Mouse (Mus musculus) cerebellum, postnatal 36 days (tissue): ENCODE measurements around the gene Cdk6.
"Not testable (repeated sequence)": the region's sequence is repeated elsewhere in the genome, so short reads cannot be mapped to it uniquely, and the experiment has no call there.

ENCODE experiments used
- DNase-seq, 2 experiments: peaks; one replicate each; pipeline ENCODE4 v3.0.0; 2021 to 2022; ENCODE audit warnings: mixed read lengths in 2 of 2

Gene Cdk6

DNA sequence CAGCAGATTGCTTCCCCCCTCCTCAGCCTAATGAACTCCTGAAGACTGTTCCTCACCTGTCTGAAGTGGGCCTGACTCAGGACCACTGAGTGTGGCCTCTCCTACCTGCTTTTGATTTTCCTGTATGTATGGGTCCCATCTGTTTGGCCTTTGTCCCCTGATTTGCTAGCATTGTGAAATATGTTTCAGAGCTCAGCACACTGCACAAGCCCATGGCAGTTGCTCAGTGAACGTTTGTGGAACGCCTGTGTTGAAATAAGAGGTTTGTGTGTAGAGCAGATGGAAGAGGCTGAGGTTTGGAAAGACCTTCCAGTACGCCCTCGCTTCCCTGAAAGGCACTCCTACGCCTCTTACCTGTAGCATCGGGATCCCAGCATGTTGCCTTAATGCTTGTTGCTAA, 98.1 kb downstream of the Cdk6 start:
- not testable (repeated sequence) for DNase-seq

DNA sequence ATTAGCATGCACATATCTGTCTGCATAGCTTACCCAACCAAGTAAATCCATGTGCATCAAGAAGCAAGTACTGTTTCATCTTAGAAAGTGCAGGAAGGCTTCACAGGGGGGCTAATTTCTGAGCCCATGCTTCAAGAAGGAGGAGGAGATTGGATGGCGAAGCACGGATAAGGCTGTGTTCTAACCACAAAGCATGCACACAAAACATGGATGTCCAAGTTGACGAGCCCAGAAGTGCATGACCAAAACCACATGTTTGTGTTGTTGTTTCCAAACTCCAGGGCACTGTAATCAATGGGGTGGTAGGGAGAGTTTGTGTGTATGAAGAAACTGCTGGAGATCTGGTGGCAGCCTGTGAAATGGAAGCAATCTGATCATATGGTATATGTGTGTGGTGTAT, 101.2 kb downstream of the Cdk6 start:
- DNase-seq = not testable (repeated sequence)

DNA sequence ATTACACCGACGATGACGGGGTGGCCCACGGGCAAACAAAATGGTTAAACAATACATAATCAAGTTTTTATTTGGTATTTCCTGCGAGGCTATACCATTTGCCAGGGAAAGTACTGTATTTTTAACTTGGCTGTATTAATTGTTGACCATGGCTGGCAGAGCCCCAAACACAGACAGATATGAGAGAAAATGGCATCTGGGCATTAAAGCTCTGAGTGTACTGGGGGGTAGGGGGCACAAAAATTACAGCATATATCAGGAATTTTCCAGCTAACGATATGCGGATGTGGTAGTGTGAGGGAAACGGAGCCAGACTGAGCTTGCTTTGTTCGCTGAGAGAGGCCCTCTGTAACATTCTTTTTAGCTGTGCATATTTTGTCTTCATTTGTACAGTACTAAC, 109.9 kb downstream of the Cdk6 start:
- DNase-seq = not testable (repeated sequence)

DNA sequence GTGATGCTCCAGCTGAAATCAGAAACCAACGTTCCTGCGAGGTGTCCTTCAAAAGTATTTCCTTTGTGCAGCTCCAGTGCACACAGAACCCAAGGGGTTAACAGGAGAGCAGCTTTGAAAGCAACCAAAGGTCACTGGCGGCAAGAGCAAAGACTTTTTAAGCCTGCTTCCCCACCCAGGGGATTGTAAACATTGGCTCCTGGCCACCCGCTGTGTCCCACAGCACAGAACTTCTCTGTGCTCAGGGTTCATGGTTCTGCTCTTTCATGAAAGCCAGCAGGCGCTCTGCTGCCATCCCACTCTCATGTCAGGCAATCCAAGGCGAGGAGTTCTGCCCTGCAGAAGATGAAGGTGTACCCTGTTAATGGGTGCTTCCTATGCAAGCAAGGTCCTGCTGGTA, 112.7 kb downstream of the Cdk6 start:
- not testable (repeated sequence) for DNase-seq

DNA sequence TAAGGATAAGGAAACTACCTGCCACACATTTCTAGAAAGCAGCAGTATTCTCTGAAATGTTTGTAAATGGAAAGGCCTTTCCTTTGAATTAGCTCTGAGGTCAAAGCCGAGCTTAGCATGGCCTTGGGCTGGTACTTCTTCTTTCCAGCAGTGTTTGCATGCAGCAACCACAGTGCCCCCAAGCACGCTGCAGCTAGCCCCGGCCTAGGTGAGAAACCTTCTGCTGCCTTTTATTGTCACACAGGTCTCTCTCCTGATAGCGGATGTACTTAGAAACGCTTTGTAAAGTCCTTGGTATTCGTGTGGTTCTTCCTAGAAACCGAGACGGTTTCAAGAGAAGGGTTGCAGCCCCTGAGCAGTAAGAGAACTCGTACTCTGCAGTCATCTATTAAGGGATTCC, 119.6 kb downstream of the Cdk6 start:
- no peak for DNase-seq

DNA sequence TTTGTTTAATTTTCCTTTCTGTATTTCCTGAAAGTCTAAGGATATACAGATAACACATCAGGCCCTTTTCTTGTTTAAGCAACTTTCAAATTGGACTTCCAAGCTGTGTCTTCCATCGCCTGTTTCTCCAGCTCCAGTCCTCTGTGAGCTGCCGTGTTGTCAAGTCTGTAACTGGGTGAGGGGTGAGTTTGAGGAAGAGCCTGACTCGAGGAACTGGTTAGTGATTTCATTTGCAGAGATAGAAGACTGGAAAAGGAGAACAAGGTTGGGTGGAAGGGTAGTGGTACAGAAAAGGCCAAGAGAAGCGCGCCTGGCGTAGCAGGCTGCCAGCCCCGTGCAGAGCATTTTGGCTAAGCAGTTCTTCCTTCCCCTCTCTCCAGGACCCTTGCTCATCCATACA, 120.1 kb downstream of the Cdk6 start:
- DNase-seq = no peak

DNA sequence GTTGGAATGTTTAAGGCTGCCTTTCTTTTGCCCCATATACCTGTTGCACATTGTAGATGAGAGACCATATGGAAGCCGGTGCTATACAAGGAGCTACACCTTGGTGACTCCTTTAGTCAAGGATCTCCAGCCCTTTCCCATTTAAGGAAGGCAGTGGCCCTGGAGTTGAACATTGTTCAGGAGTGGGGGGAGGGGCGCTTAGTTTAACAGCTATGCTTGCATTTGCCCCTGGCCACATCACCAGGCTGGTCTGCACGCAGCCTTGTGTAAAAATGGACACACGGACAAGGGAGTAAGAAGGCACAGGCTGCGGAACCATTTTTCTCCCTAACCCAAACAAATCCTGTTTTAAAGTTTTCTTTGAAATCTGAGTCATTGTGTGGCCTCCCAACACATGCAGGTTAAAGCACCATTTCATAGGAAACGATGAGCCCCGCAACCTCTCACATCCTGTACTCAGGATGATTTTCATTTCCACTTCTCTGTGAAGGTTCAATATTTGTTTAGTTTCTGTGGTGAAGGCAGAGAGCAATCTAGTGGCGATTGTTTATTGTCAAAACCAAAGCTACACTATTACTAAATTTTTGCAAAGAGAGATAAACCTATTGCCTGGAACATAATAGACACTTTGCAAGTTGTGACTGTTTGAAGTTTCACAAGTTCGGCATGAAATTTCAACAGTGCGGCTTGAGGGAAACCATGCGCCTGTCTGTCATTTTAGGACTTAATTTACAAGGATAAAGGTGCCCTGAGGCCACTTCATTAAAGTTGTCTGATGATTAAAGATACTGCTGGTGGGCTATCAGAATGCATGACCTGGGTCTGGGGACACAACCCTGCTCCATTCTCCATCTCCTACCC, 121.8 kb downstream of the Cdk6 start:
- no peak for DNase-seq

DNA sequence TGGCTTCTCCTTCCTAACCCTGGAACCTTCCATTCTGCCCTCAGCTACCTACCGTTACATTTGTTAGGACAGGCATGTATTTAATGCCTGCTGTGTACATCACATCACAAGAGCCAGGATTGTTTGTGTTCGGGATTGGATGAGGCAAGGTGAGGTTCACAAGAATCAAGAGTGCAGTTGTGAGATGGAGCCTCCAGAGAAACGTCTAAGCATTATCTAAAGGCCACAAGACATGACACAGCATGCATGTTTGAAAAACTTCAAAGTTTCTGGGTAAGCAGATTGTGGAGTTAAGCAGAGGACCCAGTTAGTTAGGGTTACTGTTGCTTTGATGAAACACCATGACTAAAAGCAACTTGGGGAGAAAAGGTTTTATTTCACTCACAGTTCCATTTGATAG, 122.5 kb downstream of the Cdk6 start:
- DNase-seq = no peak

DNA sequence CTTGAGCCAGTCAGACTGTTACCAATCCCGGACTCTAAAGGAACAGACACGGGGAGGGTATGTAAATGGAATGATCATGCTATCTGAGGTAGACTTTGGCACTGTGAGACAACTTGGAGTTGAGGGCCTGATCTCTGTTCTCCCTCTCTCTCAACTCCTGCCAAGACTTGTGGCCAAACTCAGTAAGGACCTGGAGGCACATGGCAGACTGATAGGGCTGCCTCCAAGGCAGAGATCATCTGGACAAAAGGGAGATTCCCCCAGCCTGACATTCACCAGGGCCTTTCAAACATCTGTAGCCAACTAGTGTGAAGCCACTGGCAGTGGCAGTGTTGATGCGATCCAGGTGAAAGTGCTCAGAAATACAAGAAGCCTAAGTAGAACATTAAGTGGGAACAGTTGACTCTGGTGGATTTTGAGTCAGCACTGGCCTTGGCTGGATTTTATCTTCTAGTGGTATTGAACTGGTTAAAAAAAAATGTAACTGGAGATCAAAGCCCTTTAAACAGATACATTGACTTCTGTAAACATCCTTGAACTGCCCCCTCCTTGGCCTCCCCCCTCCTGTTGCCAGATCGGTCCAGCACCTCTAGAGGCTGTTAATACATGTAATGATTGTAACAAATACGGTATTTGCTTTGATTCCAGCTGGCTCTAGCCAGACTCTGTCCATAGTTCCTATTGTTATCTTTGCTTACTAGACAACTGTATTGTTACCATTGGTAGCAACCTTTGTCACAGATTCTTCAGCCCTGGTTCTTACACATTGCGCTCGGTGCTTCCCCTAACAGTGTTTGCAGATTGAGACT, 125.0 kb downstream of the Cdk6 start:
- DNase-seq = no peak

DNA sequence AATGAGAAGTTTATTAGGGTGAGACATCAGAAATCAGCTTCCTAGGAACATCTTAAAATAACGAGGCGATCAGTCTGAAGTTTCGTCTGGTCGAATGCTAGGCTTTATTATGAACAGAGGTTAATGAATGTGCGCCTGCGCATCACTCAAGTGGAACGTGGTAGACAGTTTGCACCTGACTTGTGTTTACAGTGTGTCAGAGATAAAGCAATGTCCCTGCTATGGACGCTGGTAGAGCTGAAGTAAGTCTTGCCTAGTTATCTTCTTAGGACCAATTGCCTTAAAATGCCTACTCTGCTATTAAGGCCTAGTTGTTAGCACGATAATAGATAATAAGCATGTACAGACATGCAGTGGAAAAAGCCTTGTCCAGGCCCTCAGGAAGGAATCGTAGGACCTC, 129.6 kb downstream of the Cdk6 start:
- no peak for DNase-seq

DNA sequence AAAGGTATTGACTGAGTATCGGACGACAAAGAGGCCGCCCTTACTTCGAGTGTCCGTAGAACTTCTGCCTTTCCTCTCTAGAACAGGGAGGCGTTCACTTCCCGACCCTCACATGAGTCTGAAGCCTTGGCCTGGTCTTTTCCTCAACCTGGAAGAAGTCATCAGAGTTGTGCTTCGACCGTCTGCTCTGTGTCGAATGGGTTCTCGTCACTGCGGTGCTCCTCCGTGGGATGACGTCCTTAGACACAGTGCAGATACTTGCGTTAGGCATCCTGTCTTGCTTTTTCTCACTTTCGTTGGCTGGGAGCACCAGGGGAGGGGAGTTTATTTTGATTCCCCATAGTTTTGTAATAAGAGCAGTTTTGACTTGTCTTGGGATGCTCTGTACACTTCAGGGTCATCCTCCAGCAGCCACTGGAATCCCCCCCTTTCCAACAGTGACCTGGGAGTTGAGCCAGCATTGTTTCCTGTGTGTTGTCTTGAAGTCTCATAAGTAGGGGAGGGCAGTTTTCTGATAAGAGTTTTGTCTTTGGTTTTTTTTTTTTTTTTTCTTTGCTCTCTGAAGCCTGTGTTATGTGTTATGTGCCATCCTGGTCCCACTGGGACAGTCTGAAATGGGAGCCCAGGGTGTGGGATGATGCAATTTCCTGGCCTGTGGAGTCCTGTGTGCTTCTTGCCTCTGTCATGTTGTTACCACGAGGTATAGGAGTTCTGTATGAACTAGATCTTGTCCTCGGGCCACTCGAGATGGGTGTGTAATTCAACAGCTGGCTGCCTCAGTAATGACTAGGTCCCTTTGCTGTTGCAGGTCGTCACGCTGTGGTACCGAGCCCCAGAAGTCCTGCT, 131.2 kb downstream of the Cdk6 start:
- DNase-seq = no peak

DNA sequence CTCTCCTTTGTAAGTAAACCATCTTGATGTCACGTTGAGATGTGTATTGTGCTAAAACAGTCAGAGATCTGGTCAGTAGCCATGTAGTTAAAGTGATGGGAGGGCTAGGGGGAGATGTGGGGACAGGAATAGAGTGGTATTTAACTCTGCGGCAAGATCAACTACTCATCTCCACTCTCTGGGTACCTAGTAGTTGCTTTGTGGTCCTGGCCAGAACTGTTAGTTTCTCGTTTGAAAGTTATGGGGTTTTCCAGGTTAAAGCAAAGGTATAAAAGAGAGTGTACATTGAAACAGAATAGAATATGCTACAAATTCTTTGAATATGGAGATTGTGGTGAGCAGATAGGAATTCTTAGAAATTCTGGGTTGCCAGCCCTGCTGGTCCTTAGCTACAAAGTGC, 136.4 kb downstream of the Cdk6 start:
- DNase-seq = no peak

DNA sequence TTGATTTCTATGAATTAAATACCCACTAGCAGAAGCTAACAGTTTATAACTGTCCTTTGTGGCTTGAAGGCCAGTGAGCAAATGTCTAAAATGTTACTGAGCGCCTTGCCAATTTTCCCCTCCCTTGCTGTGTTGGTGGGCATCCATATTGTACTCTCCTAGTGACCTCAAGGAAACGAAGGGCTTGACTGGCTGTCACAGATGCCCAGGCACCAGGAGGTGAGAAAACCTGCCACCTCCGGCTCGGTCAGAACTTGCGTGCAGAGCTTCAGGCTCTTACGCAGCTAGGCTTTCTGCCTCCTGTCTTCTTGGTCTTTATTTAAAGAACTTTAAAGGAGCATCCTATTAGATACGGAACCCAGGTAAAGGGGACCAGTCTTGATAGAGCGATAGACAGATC, 136.9 kb downstream of the Cdk6 start:
- DNase-seq = no peak

DNA sequence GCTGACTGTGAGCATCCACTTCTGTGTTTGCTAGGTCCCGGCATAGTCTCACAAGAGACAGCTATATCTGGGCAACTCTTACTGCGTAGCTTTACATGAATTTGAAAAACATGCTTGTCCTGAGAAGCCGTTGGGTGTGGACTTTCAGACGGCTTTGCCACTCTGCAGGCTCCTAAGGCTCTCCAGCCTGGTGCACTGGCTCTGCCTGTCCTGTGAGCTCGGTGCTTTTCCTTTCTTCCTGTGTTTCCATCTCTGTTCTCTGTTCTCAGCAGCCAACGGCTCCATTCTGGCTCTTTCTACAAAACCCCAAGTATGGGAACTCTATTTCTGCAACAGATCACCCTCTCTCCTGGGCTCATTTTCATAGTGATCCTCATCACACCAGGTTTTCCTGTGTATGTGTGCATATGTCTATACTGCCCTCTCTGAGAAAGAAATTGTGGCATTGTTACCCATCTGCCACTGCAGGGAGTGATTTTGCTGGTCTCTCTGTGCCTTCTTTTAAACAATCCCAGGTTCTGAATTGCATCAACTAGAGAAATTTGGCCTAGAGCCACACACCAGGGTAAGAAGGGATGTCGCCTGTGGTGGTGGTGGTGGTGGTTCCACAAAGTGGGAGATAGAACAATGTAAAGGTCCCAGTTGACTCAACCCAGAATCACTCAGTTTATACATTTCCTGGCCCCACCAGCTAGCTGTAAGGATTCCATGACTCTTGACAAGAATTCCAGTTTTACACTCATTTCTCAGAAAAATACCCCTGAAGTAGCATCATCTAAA, 137.9 kb downstream of the Cdk6 start:
- DNase-seq = no peak

DNA sequence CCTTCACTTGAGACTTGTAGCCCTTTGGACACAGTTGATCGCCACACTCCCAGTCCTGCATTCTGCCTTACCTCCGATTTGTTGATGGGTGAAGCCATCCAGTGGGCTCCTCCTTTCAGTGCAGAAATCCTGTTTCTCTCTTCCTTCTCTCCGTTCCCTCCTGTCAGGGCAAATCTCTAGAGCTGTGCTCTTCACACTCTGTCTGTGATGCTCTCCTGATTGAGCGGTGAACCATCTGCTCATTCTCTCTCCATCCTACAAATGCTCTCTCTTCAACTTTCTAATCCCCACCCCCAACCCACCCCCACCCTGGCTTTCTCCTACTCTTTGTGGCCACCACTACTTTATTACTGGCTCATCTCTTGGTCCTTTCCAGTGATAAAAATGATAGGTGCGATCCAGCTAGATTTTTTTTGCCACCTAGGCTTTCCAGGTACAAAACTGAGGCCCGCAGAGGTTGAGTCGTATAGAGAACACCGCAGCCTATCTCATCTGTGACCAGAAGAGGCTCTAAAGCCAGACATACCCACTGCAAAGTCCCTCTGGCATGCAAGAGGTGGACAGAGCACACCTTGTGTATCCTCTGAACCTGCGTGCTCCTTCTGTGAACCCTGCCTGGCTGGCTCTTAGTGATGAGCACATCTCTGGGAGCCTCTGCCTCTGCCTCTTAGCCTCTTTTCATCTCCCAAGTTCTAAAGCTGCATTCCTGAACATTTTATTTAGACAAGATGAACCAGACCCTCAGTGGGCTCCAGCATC, 139.5 kb downstream of the Cdk6 start:
- no peak for DNase-seq

DNA sequence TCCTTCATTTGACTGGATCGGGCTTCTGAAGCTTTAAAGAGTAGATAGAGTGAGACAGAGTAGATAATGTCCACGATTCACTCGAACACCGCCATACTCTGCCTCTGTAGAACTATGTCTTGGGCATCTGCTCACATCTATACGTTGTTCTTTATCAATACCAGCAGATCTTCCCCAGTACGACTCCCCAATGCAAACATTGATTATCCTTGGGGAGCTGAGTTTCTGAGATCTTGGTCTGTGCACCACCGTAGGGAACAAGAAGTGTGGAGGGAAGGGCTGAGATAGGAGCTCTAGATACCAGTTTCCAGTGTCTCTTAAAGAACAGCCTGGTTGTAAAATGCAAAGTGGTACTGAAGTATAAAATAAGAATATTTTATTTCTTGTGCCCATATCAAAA, 141.2 kb downstream of the Cdk6 start:
- DNase-seq = no peak

DNA sequence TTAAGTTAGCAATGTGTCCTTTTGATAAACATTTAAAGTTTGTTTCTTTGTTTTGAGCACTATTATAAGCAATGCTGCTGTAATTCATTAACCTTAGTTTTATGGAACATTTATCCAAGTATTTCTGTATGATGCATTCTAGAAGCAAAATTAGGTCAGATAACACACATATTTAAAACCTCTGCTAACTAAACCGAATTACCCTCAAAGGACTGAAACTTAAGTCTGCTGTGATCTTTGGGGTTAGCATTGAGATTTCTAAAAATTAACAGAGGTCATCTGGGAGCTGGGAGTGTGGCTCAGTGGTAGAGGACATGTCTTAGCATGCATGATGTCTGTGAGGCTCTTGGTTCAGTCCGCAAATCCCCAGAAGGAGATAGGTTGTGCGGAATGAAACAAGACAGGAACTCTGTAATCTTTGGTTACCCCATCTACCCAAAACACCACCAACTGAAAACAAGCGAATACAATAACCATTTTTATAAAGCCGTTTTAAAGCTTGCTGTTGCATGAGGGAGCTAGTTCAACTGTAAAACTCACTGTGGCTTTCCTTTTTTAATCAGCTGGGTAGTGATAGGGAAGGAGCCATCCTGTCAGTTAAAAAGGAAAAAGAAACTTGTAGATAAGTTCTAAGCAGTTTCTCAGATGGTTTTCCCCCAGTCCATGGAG, 141.9 kb downstream of the Cdk6 start:
- DNase-seq = no peak

DNA sequence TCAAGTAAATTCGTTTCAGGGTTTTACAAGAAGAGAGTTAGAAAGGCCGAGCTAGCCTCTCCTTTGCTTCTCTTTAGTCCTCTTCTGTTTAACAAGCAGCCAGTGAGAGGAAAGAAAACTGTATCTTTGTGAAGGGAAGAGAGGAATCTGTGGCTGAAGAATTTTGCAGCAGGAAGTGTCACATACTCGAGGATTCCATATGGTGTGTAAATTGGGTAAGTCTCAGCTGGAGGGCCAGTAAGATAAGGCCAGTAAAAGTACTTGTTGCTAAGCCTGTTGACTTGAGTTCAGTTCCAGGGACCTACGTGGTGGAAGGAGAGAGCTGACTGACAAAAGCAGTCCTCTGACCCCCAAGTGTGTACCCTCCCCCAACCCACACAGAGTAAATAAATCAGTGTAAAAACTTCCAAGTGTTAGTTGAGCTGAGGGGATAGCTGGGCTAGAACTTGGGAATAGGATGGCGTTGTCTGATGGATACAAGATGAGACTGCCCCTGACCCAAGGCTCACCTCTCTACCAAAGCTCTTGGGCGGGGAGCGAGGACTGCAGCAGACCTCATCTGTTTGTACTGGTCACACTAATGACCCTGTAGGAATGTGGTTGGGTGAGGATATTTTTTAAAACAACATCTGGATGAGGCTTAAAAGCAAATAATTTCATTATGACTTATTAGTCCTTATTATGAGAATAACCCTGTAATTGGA, 145.4 kb downstream of the Cdk6 start:
- no peak for DNase-seq

DNA sequence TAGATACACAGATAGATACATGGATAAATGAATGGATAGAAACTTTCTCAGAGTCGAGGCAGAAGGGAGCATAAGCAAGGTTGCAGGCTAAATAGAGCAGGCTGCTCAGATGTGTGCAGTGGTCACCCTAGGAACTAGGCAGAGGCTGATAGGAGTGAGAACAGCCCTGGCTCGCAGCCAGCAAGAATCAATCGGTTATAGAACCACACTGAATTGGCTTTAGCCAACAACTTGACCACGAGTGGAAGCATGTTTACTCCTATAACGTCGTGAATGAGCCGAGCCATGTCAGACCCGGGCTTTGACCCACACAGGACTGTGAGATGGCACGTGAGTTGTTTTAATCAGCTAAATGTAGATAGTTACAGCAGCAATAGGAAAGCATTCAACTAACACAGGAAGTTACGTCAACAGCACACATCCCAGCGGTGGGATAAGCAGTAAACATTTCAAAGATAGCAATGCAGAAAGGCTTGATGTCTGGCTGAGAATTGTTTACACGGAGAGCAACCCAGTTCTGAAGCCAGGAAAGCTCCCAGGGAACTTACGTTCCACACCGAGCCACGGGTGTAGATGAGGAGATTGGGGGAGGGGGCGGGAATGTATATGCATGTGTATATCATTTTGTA, 147.0 kb downstream of the Cdk6 start:
- DNase-seq = no peak

DNA sequence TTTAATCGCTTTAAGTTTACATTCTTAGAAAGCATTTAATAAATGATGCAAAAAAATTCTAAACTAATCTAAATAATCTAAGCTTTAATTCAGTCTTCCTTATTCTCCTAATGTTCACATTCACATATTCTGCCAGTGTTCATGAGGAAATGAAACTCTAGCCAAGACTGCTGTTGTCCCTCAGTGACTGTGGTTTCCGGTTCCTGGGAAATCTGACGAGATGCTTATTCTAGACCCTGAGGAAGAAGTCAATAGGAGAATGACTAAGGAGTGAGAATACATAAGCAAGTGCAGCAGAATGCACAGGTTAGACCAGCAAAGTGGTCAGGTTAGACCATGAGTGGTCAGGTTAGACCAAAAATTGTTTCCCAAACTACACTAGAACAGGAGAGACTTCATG, 149.1 kb downstream of the Cdk6 start:
- DNase-seq = no peak
